Mouse (Mus musculus) heart, embryonic 10.5 days (tissue): ENCODE results near the gene Pitpnm1. TPM values are rescaled to one million over a fixed set of nuclear protein-coding genes. Genes with fewer than 3 reads are reported as not detected.
A peak's percentile ranks its signal among the peaks of the same experiment; 100 is the strongest.

Experiments used
- DNase-seq: peaks from one replicate; pipeline ENCODE4 v3.0.0-alpha.2; 2017; ENCODE audit warnings: low spot score
- H3K27ac ChIP-seq: fragments of 300-500 bp; sonication (generic); 2 replicates; pipeline ENCODE4 v1.5.1; 2016; ENCODE audit warnings: mild to moderate bottlenecking
- H3K27me3 ChIP-seq: fragments of 300-500 bp; sonication (generic); 2 replicates; pipeline ENCODE4 v1.6.1; 2016; ENCODE audit warnings: mild to moderate bottlenecking; ENCODE audit not compliant: poor library complexity, insufficient read depth, severe bottlenecking
- H3K36me3 ChIP-seq: fragments of 300-500 bp; sonication (generic); 2 replicates; pipeline ENCODE4 v1.6.1; 2016; ENCODE audit warnings: mild to moderate bottlenecking, moderate library complexity
- H3K4me1 ChIP-seq: fragments of 300-500 bp; sonication (generic); 2 replicates; pipeline ENCODE4 v1.6.1; 2016; ENCODE audit warnings: mild to moderate bottlenecking
- H3K4me3 ChIP-seq: fragments of 300-500 bp; sonication (generic); 2 replicates; pipeline ENCODE4 v1.5.1; 2016; ENCODE audit warnings: mild to moderate bottlenecking, moderate library complexity
- H3K9me3 ChIP-seq: fragments of 300-500 bp; sonication (generic); 2 replicates; pipeline ENCODE4 v1.6.1; 2016; ENCODE audit warnings: mild to moderate bottlenecking, moderate library complexity
- WGBS: fragments of 180-500 bp; shearing (Covaris S2); methylation state at CpG from one replicate; pipeline ENCODE4 v1.1.7; 2016; 5-methylcytosine and 5-hydroxymethylcytosine counted together
- polyA plus RNA-seq: library from polyadenylated mRNA; unstranded; fragments of >200 nt; fragmentation: Nextera tagmentation; extraction: Ambion mirVana; gene quantifications from 2 replicates; pipeline ENCODE4 v1.2.1, GENCODE M21; 2016

The Pitpnm1 gene
- polyA plus RNA-seq, 1 experiment from 2014 or later = 14.3 TPM

DNA sequence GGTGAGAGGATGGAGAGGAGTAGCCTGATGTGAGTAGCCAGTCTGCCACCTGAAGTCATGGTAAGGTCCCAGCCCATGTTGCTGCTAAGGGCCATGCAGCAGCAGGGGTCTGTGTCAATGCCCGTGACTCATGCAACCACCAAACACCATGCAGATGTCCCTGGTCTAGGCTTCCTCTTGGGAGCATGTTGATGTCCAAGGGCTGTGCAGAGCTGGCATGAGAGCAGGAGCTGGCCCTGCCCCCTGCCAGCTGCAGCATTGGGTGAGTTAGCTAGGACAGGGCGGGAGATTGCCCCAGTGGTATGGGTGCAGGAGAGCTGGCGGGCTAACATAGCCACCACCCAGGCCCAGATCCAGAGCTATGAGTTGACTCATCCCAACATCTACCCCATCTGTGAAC, 9.4 kb upstream of the Pitpnm1 start:
- Histone ChIP-seq H3K27me3 (peaks cover 22% of the 10 kb centered on the region), H3K4me1 (no peaks in the 10 kb centered on the region), H3K4me3 (no peak overlapping the region), H3K36me3 (no peaks in the 10 kb centered on the region), H3K9me3 (no peaks in the 10 kb centered on the region), H3K27ac (no peak overlapping the region)
- DNase-seq = no peak
- 80% methylated on average over 3 of the region's 3 CpGs for WGBS

DNA sequence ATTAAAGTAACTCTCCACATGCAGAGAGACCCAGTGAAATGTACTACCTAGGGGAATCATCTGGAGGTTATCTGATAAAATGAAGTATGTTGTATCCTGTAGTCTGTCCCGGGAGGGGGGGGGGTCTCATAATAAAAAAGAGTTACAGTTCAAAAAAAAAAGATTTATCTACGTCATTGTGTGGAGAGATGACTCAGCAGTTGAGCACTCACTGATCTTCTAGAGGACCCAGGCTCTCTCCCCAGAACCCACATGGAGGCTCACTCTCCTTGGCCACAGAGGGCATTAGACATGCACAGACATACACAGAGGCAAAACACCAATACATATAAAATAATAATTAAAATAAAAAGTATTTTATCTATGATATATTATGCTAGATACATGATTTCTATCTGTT, 8.4 kb upstream of the Pitpnm1 start:
- H3K36me3 ChIP-seq = no peaks in the 10 kb centered on the region
- H3K4me1 ChIP-seq = peaks cover 3% of the 10 kb centered on the region
- no peak overlapping the region for H3K27ac ChIP-seq
- peaks cover 16% of the 10 kb centered on the region for H3K27me3 ChIP-seq
- no peak overlapping the region for H3K4me3 ChIP-seq
- WGBS = 54% methylated on average over 2 of the region's 2 CpGs
- DNase-seq = no peak
- no peaks in the 10 kb centered on the region for H3K9me3 ChIP-seq

DNA sequence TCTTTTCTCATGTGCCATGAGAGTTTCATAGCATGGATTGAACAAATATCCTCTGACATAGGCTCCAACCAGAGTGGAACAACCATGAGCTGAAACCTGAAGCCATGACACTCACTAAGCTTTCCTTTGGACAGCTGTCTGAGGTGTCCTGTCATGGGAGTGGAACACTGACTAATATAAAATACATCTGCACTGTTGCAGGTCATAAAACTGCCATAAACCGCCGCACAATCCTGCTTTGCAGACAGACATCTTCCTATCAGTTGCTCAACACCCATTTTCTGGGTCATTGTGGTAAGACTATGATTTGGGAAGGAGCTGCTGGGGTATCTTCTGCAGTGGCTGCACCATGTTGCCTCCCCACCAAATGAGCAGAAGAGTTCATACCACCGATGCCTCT, 7.0 kb upstream of the Pitpnm1 start:
- Histone ChIP-seq H3K36me3 (no peaks in the 10 kb centered on the region), H3K4me3 (no peak overlapping the region), H3K27ac (no peak overlapping the region), H3K9me3 (no peaks in the 10 kb centered on the region), H3K4me1 (peaks cover 15% of the 10 kb centered on the region), H3K27me3 (peaks cover 10% of the 10 kb centered on the region; the same call in 1 of the 2 replicates)
- DNase-seq = no peak
- WGBS = 90% methylated on average over 3 of the region's 3 CpGs

DNA sequence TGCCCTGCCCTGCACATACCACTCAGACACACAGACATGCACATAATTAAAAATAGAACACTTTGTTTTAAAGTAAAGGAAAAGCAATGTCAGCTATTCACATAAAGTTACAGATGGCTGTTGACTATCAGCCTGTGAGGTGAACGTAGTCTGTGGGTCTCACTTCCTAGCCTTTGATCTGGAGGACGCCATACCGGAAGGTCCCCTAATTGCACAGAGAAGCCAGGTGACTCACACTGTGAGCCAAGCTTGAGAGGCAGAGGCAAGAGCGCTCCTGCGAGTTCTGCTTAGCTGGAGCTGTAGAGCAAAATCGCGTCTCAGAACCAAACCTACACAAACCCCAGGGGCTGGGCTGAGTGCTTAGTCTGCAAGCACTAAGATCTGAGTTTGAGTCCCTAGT, 6.0 kb upstream of the Pitpnm1 start:
- no peaks in the 10 kb centered on the region for H3K9me3 ChIP-seq
- DNase-seq = no peak
- 0 out of 2 replicates have a peak, but pooled peaks cover 2% of the 10 kb centered on the region for H3K36me3 ChIP-seq
- peaks cover 25% of the 10 kb centered on the region for H3K4me1 ChIP-seq
- peaks cover 7% of the 10 kb centered on the region; the same call in 1 of the 2 replicates for H3K27me3 ChIP-seq
- H3K27ac ChIP-seq = no peak overlapping the region
- H3K4me3 ChIP-seq = no peak overlapping the region
- WGBS = 63% methylated on average over 7 of the region's 7 CpGs

DNA sequence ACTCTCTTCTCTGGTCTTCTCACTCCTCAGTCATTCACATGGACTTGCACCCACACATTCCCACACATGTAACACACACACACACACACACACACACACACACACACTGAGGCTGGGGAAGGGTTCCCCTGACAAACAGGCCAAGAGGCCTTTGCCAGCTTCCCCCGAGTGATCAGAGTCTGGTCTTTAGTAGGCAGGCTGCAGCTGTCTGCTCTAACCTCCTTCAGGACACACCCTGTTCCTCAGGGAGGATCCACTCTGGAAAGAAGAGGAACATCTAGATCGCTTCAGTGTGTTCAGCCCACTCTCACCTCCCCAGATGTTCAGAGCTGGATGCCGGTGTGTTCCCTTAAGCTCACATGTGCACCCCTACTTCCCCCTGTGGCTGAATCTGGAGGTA, 5.5 kb upstream of the Pitpnm1 start:
- 76% methylated on average over 3 of the region's 3 CpGs for WGBS
- Histone ChIP-seq H3K36me3 (0 out of 2 replicates have a peak, but pooled peaks cover 2% of the 10 kb centered on the region), H3K4me3 (no peak overlapping the region), H3K9me3 (no peaks in the 10 kb centered on the region), H3K27me3 (peaks cover 1% of the 10 kb centered on the region; the same call in 1 of the 2 replicates), H3K27ac (no peak overlapping the region), H3K4me1 (peaks cover 31% of the 10 kb centered on the region)
- DNase-seq = no peak

DNA sequence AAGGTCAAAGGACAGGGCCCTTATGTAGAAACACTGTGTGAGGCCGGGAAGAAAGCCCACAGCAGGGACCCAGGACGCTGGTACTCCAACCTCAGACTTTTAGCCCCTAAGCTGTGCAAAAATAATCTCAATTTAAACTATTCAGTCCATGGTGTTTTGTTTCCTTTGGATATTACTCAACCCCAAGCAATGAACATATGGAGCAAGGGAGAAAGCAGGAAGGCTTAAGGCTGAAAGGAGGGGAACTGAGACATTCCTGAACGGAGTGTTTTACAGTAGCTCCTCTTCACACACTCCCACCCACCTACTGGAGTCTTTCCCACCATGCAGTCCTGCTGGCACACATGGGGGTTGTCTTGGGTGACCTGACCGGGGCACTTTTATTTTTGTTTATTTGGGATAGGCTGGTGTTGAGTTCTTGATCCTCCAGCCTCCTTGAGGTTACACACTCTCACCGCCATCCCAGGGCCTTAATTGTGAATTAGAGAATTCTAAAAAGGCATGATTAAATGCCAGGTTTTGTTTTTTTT, 5.0 kb upstream of the Pitpnm1 start:
- no peaks in the 10 kb centered on the region for H3K27me3 ChIP-seq
- DNase-seq = no peak
- WGBS = 75% methylated on average over 5 of the region's 5 CpGs
- no peak overlapping the region for H3K4me3 ChIP-seq
- peaks cover 36% of the 10 kb centered on the region for H3K4me1 ChIP-seq
- no peak overlapping the region for H3K27ac ChIP-seq
- 0 out of 2 replicates have a peak, but pooled peaks cover 2% of the 10 kb centered on the region for H3K36me3 ChIP-seq
- no peaks in the 10 kb centered on the region for H3K9me3 ChIP-seq

DNA sequence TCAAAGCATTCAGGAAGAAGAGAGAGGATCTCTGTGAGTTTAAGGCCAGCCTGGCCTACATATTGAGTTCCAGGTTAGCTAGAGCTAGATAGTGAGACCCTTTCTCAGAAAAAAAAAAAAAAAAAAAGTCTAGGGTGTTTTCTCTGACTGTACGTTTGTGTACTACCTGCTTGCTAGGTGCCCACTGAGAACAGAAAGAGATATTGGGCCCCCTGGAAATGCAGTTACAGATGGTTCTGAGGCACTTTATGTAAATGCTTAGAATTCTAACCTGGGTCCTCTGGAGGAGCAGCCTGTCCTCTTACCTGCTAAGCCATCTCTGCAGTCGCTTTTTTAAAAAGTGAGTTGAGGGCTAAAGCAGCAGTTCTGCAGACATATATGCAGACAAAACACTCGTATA, 4.0 kb upstream of the Pitpnm1 start:
- no peaks in the 10 kb centered on the region for H3K9me3 ChIP-seq
- 65% methylated on average over 3 of the region's 3 CpGs for WGBS
- H3K27me3 ChIP-seq = peaks cover 7% of the 10 kb centered on the region
- H3K27ac ChIP-seq = no peak overlapping the region
- H3K36me3 ChIP-seq = 0 out of 2 replicates have a peak, but pooled peaks cover 2% of the 10 kb centered on the region
- DNase-seq = no peak
- H3K4me3 ChIP-seq = 0 out of 2 replicates have a peak overlapping the region, but pooled peaks have one; percentile 84
- peaks cover 45% of the 10 kb centered on the region for H3K4me1 ChIP-seq

DNA sequence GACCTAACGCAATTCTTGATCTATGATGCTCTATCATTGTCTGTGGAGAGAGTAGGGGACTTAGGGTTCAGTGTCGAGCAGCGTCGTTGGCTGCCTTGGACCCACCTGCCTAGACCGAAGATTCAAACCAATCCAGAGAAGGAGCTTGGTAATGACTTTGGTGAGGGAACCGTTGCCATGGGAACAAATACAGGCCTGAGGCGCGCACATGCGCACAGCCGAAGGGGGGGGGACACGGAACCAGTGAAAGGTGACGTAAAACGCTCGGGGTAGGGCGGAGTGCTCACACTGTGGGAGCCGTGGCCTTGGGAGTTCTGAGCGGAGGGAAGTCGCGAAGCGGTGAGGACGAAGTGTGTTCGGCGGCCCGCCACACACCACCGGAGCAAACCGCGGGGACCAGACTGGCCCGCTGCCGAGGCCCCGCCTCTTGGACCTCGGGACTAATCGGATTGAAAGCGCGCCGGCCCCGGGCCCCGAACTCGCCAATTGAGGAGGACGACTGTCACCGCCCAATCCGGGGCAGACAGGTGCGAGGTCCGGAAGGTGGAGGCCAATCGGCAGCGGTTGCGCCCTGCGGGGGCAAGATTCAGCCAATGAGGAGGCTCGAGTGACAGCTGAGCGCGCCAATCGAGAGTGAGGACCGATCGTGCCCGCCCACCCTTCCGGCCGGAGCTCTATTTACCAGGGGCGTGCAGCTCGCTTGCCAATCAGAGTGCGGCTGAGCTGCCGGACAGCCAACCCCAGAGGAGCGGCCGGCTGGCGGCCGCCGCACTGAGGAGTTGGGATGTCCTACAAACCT, 3.0 kb upstream of the Pitpnm1 start, which contains the start of gene Cdk2ap2:
Cdk2ap2 (plus strand) TSS at position 541 of the 799 bp plus-strand sequence.
- Histone ChIP-seq H3K9me3 (no peaks in the 10 kb centered on the region), H3K36me3 (0 out of 2 replicates have a peak, but pooled peaks cover 2% of the 10 kb centered on the region), H3K4me3 (peak within 1 kb of the TSS; percentile 84), H3K27ac (peak within 1 kb of the TSS; percentile 92), H3K4me1 (peaks cover 54% of the 10 kb centered on the region), H3K27me3 (peaks cover 18% of the 10 kb centered on the region)
- peak; percentile 100 for DNase-seq
- under 1% methylated on average over 65 of the region's 65 CpGs for WGBS

DNA sequence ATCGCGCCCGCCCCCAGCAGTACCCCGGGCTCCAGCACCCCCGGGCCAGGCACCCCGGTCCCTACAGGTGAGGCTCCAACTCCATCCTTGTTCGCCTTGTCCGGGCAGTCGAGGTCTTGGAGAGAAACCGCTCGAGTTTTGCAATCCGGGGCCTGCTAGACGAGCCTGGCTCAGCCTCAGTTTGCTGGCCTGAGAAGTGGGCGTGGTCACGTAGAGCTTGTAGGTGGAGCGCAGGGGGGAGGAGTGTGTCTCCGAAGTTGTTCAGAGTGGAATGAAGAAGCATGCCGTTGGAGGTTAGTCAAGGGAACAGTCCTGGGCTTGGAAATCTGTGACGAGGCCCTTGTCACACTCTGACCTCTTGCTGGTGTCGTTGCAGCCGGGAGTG, 2.4 kb upstream of the Pitpnm1 start:
- Histone ChIP-seq H3K4me3 (peak overlapping the region; percentile 84), H3K36me3 (0 out of 2 replicates have a peak, but pooled peaks cover 2% of the 10 kb centered on the region), H3K27me3 (peaks cover 24% of the 10 kb centered on the region), H3K27ac (peak overlapping the region; percentile 92), H3K9me3 (no peaks in the 10 kb centered on the region), H3K4me1 (peaks cover 54% of the 10 kb centered on the region)
- DNase-seq = no peak
- WGBS = 2% methylated on average over 21 of the region's 21 CpGs

DNA sequence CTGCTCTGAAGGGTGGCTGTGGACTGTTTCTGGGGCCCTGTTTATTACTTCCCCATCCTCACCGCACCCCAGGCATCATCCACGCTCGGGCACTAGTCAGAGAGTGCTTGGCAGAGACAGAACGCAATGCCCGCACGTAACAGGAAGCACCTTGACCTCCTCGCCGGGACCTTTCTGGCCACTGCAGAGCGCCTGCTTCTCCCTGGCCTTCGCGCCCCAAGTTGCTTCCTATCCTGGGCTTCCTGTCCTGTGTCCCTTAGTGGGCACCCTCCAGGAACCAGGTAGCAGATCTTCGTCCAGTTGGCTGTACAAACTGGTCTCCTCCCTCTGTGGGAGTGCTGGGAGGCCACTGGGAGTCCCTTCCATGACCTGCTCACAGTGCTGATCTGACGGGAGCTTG, 1.4 kb upstream of the Pitpnm1 start:
- no peak overlapping the region for H3K27ac ChIP-seq
- H3K4me1 ChIP-seq = peaks cover 54% of the 10 kb centered on the region
- no peaks in the 10 kb centered on the region for H3K9me3 ChIP-seq
- H3K36me3 ChIP-seq = peaks cover 6% of the 10 kb centered on the region
- H3K27me3 ChIP-seq = peaks cover 34% of the 10 kb centered on the region
- WGBS = 89% methylated on average over 13 of the region's 13 CpGs
- peak overlapping the region; percentile 1; the same call in 1 of the 2 replicates for H3K4me3 ChIP-seq
- DNase-seq = no peak

DNA sequence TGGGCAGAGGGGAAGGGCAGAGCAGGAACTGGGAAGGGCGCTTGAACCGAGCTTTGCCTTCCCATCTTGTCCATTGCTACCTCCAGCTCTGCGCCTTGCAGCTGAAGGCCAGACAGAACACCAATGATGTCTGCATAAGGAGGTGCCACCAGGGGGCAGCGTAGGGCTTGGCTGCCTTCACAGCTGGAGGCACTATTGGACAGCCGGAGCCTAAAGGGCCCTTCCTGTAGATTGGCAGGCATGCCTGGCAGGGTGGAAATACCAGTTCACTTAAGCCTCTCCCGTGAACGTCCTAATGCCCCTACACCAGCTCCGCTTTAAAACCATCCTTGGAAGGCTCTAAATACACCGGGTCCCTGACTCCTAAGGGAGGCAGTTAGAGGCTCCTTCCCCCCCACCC, 742 bp upstream of the Pitpnm1 start:
- H3K36me3 ChIP-seq = peaks cover 11% of the 10 kb centered on the region
- H3K9me3 ChIP-seq = no peaks in the 10 kb centered on the region
- peaks cover 54% of the 10 kb centered on the region for H3K4me1 ChIP-seq
- H3K4me3 ChIP-seq = peak overlapping the region; percentile 63
- WGBS = 7% methylated on average over 9 of the region's 9 CpGs
- H3K27ac ChIP-seq = peak overlapping the region; percentile 62; the same call in 1 of the 2 replicates
- DNase-seq = peak; percentile 96
- H3K27me3 ChIP-seq = peaks cover 40% of the 10 kb centered on the region

DNA sequence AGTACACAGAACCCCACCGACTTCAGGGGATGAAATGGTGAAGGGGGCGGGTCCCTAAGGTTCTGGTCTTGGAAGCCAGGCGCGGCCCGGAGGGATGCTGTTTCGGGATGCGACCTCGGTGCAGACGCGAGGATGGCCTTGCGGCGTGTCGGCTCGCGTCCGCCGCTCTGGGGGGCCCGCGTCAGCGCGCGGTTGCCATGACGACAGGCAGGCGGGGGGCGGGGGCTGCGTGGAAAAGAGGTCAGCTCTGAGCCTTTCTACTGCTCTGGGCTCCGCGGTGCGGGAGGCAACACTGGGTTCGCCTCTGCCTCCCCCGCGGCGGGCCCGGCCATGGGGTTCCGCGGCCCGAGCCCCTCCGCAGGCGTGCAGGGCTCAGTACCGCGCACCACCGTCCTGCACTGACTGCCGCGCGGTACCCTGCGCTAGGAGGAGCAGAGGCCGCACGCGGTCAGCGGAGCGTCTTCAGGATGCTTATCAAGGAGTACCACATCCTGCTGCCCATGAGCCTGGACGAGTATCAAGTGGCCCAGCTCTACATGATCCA, 992 bp downstream of the Pitpnm1 start:
- Histone ChIP-seq H3K36me3 (peaks cover 22% of the 10 kb centered on the region), H3K27me3 (peaks cover 46% of the 10 kb centered on the region), H3K4me3 (peak overlapping the region; percentile 63), H3K9me3 (no peaks in the 10 kb centered on the region), H3K27ac (peak overlapping the region; percentile 39; the same call in 1 of the 2 replicates), H3K4me1 (peaks cover 54% of the 10 kb centered on the region)
- under 1% methylated on average over 52 of the region's 52 CpGs for WGBS
- no peak for DNase-seq

DNA sequence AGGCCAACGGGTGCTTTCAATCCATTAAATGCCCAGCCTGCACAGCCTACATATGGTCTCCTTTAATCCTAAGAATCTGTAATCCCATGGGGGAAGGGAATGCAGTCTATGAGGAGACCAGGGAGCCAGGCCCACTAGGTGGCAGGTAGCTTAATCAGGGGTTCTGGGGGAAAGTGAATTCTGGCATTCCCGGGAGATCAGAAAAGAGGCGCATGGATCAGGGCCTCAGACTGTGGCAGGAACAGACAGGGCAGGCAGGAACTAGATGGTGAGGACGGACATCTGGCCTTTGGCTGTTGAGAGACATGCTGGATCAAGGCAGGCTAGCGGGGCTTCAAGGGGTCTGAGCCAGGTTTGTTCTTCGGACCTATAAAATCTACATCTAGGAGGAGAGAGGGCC, 1.7 kb downstream of the Pitpnm1 start:
- Histone ChIP-seq H3K4me1 (peaks cover 50% of the 10 kb centered on the region), H3K9me3 (no peaks in the 10 kb centered on the region), H3K27ac (no peak overlapping the region), H3K36me3 (peaks cover 22% of the 10 kb centered on the region), H3K4me3 (peak overlapping the region; percentile 63), H3K27me3 (peaks cover 46% of the 10 kb centered on the region)
- WGBS = 63% methylated on average over 6 of the region's 6 CpGs
- no peak for DNase-seq
